Mouse (Mus musculus): ENCODE results near the gene Ccdc63. TPM values are rescaled to one million over a fixed set of nuclear protein-coding genes. Genes with fewer than 3 reads are reported as not detected.

The Ccdc63 gene
- polyA plus RNA-seq, 1 experiment from 2014 or later, result not detected

DNA sequence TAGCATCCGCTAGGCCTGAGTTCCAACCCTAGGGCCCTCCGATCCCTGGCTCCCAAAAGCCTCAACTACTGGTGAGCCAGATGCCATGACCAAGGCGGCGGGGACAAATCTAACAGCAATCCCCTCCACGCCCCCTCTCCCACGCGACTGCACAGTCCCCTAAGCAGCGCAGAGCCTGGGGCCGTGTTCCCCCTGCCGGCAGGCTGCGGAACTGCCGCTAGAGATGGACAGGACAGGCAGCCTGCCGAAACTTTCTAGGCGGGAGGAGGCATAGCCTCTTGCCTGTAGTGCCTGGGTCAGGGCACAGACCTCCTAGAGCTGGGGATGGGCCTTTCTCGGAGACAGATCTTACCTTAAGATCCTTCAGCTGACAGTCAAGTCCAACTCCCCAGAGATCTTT lies 49.6 kb downstream of the Ccdc63 start:
- whole genome bisulfite sequencing, result 13% methylated on average over 15 of the region's 15 CpGs
- no peak overlapping the region for H3K4me2 ChIP-seq
- H3K4me3 ChIP-seq, result no peak overlapping the region
- no peak overlapping the region for H3K27ac ChIP-seq
- no peaks in the 10 kb centered on the region for H3K9me3 ChIP-seq
- H3K9ac ChIP-seq, result no peak overlapping the region
- peaks cover 8% of the 10 kb centered on the region; the same call in 1 of the 2 replicates for H3K27me3 ChIP-seq
- no peaks in the 10 kb centered on the region for H3K36me3 ChIP-seq
- H3K4me1 ChIP-seq (replicated peaks), result no peaks in the 10 kb centered on the region
- ATAC-seq (ENCODE audit: low FRiP score), result no peak

DNA sequence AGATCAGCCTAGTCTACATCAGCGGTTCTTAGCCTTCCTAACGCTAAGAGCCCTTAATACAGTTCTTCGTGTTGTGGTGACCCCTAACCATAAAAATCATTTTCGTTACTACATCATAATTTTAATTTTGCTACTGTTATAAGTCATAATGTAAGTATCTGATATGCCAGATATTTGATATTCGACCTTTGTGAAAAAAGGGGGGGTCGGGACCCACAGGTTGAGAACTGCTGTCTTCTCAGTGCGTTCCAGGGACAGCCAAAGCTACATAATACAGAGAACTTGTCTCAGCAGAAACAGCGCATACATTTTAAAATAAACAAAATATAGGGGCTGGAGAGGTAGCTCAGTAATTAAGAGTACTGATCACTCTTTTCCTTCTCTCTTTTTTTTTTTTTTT lies 51.0 kb downstream of the Ccdc63 start:
- no peaks in the 10 kb centered on the region for H3K36me3 ChIP-seq
- no peaks in the 10 kb centered on the region for H3K9me3 ChIP-seq
- no peak overlapping the region for H3K27ac ChIP-seq
- no peak overlapping the region for H3K9ac ChIP-seq
- H3K4me1 ChIP-seq (replicated peaks), result no peaks in the 10 kb centered on the region
- WGBS, result 83% methylated on average over 8 of the region's 8 CpGs
- no peak for ATAC-seq (ENCODE audit: low FRiP score)
- no peak overlapping the region for H3K4me2 ChIP-seq
- H3K4me3 ChIP-seq, result no peak overlapping the region
- H3K27me3 ChIP-seq, result peaks cover 8% of the 10 kb centered on the region

DNA sequence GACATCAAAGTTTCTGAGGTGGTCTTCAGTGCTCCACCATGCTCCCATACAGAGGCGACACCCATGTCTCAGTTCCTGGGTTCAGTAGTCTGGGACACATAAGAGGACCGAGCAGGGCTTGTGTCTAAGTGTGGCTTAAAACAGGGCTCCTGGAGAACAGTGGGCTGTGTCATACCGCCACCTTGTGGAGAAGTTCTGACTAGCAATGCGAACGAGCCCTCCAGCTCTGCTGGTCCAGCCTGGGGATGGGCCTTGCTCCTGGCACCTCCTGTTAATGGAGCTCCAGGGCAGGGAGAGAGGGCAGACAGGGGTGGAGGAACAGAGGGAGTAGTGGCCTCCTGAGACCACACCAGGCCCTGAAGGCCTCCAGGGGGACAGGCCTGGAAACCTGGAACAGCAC lies 51.7 kb downstream of the Ccdc63 start:
- Histone ChIP-seq H3K9ac (no peak overlapping the region), H3K4me3 (no peak overlapping the region), H3K36me3 (no peaks in the 10 kb centered on the region), H3K27ac (no peak overlapping the region), H3K9me3 (no peaks in the 10 kb centered on the region), H3K4me2 (no peak overlapping the region), H3K4me1 (replicated peaks) (no peaks in the 10 kb centered on the region), H3K27me3 (peaks cover 8% of the 10 kb centered on the region)
- peak; percentile 77; the same call in 1 of the 2 replicates for ATAC-seq (ENCODE audit: low FRiP score)
- WGBS, result 3% methylated on average over 5 of the region's 5 CpGs

DNA sequence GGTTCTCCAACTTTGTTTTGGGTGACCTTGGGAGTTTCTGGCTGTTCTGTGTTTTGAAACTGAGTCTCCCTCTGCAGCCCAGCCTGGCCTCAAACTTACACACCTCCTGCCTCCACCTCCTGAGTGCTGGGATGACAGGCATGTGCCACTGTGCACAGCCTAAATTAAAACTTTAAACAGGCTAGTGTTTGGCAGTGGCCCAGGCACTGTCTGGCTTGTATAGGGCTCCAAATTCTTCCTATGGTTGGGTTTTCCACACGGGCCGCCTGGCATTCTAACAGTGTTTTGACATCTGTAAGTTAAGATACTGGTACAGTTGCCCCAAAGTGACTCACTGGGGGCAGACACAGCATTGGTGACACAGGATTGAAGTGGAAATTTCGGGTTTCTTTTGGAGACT lies 54.5 kb downstream of the Ccdc63 start:
- H3K27me3 ChIP-seq, result peaks cover 8% of the 10 kb centered on the region
- H3K4me3 ChIP-seq, result no peak overlapping the region
- ATAC-seq (ENCODE audit: low FRiP score), result no peak
- WGBS, result 77% methylated on average over 3 of the region's 3 CpGs
- no peak overlapping the region for H3K27ac ChIP-seq
- H3K4me2 ChIP-seq, result no peak overlapping the region
- H3K9ac ChIP-seq, result no peak overlapping the region
- H3K4me1 ChIP-seq (replicated peaks), result no peaks in the 10 kb centered on the region
- H3K9me3 ChIP-seq, result no peaks in the 10 kb centered on the region
- H3K36me3 ChIP-seq, result no peaks in the 10 kb centered on the region

DNA sequence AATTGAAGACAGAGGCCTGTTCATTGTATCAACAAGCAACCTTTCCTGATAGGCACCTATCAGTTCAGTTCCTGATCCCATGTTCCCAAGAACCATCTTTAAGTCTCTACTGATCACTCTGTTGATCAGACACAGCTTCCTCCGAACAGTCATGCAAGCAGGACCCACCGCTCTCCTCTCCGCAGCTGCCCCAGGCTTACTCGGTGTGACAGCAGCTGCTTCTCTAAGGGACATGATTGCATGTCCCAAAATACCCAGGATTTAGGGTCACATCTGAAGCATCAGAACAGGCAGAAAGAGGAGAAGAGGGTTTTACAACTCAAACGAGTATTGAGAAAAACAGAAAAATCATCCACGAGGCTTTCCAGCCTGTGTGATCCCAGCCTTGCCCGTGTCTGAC lies 55.3 kb downstream of the Ccdc63 start:
- Histone ChIP-seq H3K9me3 (no peaks in the 10 kb centered on the region), H3K9ac (no peak overlapping the region), H3K4me1 (replicated peaks) (peaks cover 5% of the 10 kb centered on the region), H3K36me3 (no peaks in the 10 kb centered on the region), H3K27me3 (peaks cover 8% of the 10 kb centered on the region; the same call in 1 of the 2 replicates), H3K4me3 (no peak overlapping the region), H3K4me2 (no peak overlapping the region), H3K27ac (no peak overlapping the region)
- no peak for ATAC-seq (ENCODE audit: low FRiP score)
- 79% methylated on average over 7 of the region's 7 CpGs for WGBS

DNA sequence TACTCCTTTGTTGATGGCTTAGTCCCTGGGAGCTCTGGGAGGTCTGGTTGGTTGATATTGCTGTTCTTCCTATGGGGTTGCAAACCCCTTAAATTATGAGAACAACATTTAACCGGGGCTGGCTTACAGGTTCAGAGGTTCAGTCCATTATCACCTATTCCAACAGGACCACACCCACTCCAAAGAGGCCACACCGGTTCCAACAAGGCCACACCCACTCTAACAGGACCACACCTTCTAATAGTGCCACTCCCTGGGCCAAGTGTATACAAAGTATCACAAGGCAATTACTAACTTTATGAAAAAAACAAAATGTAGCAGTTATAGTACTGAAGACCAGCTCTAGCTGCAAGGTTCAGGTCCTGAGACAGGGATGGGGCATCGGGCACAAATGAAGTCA lies 56.2 kb downstream of the Ccdc63 start:
- H3K9ac ChIP-seq, result no peak overlapping the region
- H3K36me3 ChIP-seq, result no peaks in the 10 kb centered on the region
- peaks cover 5% of the 10 kb centered on the region for H3K4me1 ChIP-seq (replicated peaks)
- H3K4me2 ChIP-seq, result no peak overlapping the region
- ATAC-seq (ENCODE audit: low FRiP score), result no peak
- H3K27me3 ChIP-seq, result peaks cover 8% of the 10 kb centered on the region; the same call in 1 of the 2 replicates
- 76% methylated on average over 3 of the region's 3 CpGs for WGBS
- no peak overlapping the region for H3K27ac ChIP-seq
- H3K9me3 ChIP-seq, result no peaks in the 10 kb centered on the region
- H3K4me3 ChIP-seq, result no peak overlapping the region

DNA sequence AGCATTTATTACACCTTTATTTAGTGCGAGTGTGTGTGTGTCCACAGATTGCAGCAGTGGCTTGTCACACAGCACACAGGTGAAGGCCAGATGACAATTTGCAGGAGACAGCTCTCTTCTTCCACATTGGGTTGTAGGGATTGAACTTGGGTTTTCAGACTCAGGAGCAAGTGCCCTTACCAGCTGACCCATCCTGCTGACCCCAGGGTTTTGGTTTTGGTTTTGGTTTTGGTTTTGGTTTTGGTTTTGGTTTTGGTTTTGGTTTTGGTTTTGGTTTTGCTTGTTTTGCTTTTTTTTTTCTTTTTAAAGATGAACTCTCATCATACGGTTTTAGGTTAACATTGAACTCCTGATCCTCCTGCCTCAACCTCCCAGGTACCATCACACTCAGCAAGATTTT lies 57.3 kb downstream of the Ccdc63 start:
- ATAC-seq (ENCODE audit: low FRiP score), result no peak
- peaks cover 8% of the 10 kb centered on the region for H3K4me1 ChIP-seq (replicated peaks)

DNA sequence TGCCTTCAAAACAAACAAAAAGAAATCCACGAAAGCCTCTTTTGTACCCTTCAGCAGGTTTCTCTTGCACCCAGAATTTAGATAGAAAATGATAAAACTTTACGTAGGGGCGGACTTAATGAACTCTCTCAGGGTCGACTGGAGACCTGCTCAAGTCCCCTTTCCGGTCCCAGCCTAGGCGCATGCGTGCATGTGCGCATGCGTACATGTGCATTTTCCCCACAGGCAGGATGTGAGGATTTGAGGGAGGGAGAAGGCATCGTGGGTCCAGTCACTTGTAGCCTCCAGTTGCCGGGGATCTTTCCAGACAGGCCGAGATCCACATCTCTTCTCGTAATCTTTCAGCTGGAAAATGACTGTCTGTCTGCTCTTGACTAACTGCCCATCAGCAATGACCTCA lies 59.2 kb downstream of the Ccdc63 start:
- 87% methylated on average over 13 of the region's 13 CpGs for WGBS
- no peaks in the 10 kb centered on the region for H3K36me3 ChIP-seq
- no peaks in the 10 kb centered on the region; the same call in 1 of the 2 replicates for H3K27me3 ChIP-seq
- H3K9me3 ChIP-seq, result no peaks in the 10 kb centered on the region
- ATAC-seq (ENCODE audit: low FRiP score), result no peak
- no peak overlapping the region for H3K9ac ChIP-seq
- no peak overlapping the region for H3K4me3 ChIP-seq
- H3K4me2 ChIP-seq, result no peak overlapping the region
- H3K4me1 ChIP-seq (replicated peaks), result peaks cover 8% of the 10 kb centered on the region
- no peak overlapping the region for H3K27ac ChIP-seq

More for the DNA sequence above, 57.3 kb downstream of the Ccdc63 start:
- 88% methylated on average over 2 of the region's 2 CpGs for WGBS
- Histone ChIP-seq H3K27ac (no peak overlapping the region), H3K4me3 (no peak overlapping the region), H3K9ac (no peak overlapping the region), H3K4me2 (no peak overlapping the region), H3K9me3 (no peaks in the 10 kb centered on the region), H3K36me3 (no peaks in the 10 kb centered on the region), H3K27me3 (peaks cover 8% of the 10 kb centered on the region; the same call in 1 of the 2 replicates)

DNA sequence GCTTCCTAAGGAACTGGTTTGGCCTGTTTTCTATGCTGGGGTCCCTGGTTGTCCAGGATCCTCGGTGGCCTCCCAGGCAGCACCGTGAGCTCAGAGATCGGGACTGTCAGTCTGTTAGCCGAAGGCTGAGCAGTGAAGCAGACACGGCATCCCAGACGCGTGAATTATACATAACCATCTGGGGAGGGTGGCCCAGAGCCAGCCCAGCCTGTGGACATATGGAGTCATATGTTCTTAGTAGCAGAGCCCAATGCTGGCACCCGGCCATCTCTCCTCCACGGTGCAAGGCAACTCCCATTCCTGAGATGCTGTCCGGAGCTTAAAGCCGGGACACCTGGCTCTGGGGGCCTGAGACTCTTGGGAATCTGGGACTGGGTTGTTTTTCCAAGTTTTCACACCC lies 59.7 kb downstream of the Ccdc63 start:
- no peaks in the 10 kb centered on the region for H3K36me3 ChIP-seq
- no peak overlapping the region for H3K4me3 ChIP-seq
- H3K9ac ChIP-seq, result no peak overlapping the region
- peaks cover 8% of the 10 kb centered on the region for H3K4me1 ChIP-seq (replicated peaks)
- peak; percentile 73 for ATAC-seq (ENCODE audit: low FRiP score)
- 39% methylated on average over 11 of the region's 11 CpGs for WGBS
- no peaks in the 10 kb centered on the region; the same call in 1 of the 2 replicates for H3K27me3 ChIP-seq
- 0 out of 2 replicates have a peak overlapping the region, but pooled peaks have one; percentile 6 for H3K27ac ChIP-seq
- no peaks in the 10 kb centered on the region for H3K9me3 ChIP-seq
- H3K4me2 ChIP-seq, result no peak overlapping the region

DNA sequence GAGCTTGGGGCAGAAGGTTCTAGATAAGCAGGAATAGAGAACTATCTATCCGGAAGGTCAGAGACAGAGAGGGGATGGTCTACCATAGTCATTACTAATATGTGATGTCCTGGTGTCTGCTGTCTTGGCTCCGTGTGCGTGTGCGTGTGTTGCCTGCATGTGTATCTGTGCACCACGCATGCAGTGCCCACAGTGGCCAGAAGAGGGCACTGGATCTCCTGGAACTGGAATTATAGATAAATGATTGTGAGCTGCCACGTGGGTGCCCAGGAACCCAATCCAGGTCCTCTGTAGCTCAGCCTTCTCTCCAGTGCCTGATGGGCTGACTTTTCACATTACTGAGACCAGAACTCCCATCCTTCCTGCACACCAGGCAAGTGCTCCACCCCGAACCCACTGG lies 60.8 kb downstream of the Ccdc63 start:
- no peak overlapping the region for H3K9ac ChIP-seq

DNA sequence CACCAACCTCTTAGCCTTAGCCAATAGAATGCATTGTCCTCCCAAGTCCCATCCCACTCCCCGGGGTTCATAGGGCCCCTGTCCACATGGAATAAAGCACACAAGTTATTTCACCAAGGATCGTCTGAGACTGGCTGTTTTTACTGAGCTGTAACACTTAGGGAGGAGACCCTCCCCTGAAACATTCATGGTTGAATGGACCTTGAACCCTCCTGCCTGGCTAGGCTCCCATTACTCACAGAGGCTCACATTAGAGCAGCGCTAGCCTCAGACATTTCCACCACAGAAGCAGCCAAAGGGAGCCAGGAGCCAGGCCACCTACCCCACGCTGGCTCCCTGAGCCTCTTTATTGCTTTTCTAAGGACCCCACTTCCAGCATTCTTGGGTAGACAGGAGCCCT lies 63.4 kb downstream of the Ccdc63 start:
- Histone ChIP-seq H3K27me3 (0 out of 2 replicates have a peak, but pooled peaks cover 5% of the 10 kb centered on the region), H3K4me1 (replicated peaks) (peaks cover 8% of the 10 kb centered on the region), H3K9me3 (no peaks in the 10 kb centered on the region), H3K27ac (no peak overlapping the region), H3K36me3 (no peaks in the 10 kb centered on the region), H3K4me3 (no peak overlapping the region), H3K9ac (no peak overlapping the region), H3K4me2 (no peak overlapping the region)
- 62% methylated on average over 4 of the region's 4 CpGs for WGBS
- no peak for ATAC-seq (ENCODE audit: low FRiP score)

More for the DNA sequence above, 60.8 kb downstream of the Ccdc63 start:
- Histone ChIP-seq H3K9me3 (no peaks in the 10 kb centered on the region), H3K36me3 (no peaks in the 10 kb centered on the region), H3K4me3 (no peak overlapping the region), H3K4me1 (replicated peaks) (peaks cover 8% of the 10 kb centered on the region), H3K27me3 (no peaks in the 10 kb centered on the region), H3K27ac (no peak overlapping the region), H3K4me2 (no peak overlapping the region)
- 81% methylated on average over 7 of the region's 7 CpGs for WGBS
- no peak for ATAC-seq (ENCODE audit: low FRiP score)

DNA sequence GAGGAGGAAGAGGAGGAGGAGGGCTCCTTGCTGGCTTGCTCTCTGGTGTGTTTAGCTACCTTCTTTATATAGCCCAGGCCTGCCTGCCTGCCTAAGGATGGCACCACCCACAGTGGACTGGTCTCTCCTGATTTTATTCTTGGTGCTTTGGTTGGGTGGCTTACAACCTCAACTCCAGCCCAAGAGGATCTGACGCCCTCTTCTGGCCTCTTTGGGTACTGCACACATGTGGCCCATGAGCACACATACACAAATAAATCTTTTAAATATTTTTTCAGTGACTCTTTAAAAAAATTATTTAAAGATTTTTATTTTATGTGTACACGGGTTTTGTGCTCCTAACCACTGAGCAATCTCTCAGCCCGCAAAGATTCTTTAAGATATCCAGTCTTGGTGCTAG lies 64.9 kb downstream of the Ccdc63 start:
- H3K9ac ChIP-seq, result no peak overlapping the region
- H3K27me3 ChIP-seq, result 0 out of 2 replicates have a peak, but pooled peaks cover 5% of the 10 kb centered on the region
- no peak overlapping the region for H3K4me2 ChIP-seq
- 57% methylated on average over 3 of the region's 3 CpGs for WGBS
- no peaks in the 10 kb centered on the region for H3K36me3 ChIP-seq
- H3K9me3 ChIP-seq, result no peaks in the 10 kb centered on the region
- peaks cover 6% of the 10 kb centered on the region for H3K4me1 ChIP-seq (replicated peaks)
- ATAC-seq (ENCODE audit: low FRiP score), result no peak
- no peak overlapping the region for H3K4me3 ChIP-seq
- H3K27ac ChIP-seq, result no peak overlapping the region

DNA sequence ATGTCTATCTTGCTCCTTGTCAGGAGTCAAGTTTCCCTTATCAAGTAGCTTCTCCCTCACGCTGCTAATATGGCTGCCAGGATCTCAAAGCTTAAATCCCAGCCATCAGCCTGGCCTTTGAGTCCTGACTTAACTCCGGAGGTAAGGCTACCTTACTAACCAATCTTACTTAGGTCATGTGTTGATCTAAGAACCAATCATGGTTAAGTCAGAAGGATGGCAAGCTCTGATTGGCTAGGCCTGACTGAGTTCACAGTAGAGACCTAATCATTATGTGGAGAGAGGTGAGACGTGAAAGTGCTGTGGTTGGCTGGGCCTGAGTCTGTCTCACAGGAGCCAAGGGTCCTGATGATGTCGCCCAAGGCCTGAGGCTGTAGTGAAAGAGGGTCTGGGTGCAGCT lies 68.6 kb downstream of the Ccdc63 start:
- no peaks in the 10 kb centered on the region for H3K9me3 ChIP-seq
- 76% methylated on average over 4 of the region's 4 CpGs for WGBS
- 0 out of 2 replicates have a peak, but pooled peaks cover 5% of the 10 kb centered on the region for H3K27me3 ChIP-seq
- no peaks in the 10 kb centered on the region for H3K36me3 ChIP-seq
- H3K27ac ChIP-seq, result no peak overlapping the region
- no peak for ATAC-seq (ENCODE audit: low FRiP score)
- no peak overlapping the region for H3K4me2 ChIP-seq
- no peak overlapping the region for H3K9ac ChIP-seq
- H3K4me1 ChIP-seq (replicated peaks), result no peaks in the 10 kb centered on the region
- no peak overlapping the region for H3K4me3 ChIP-seq

Measured in hindbrain, embryonic 13.5 days (tissue).